Mouse (Mus musculus) midbrain, embryonic 16.5 days (tissue): ENCODE data around the gene Gm6525. TPM values are rescaled to one million over a fixed set of nuclear protein-coding genes. Genes with fewer than 3 reads are reported as not detected.

Experiments
- ATAC-seq: fragments of 200-750 bp; cut with Nextera tagmentation; 2 replicates; pipeline ENCODE4 v1.8.0; 2017; ENCODE audit warnings: moderate TSS enrichment
- H3K27ac ChIP-seq: fragments of 300-500 bp; sonication (generic); 2 replicates; pipeline ENCODE4 v1.5.1; 2014; ENCODE audit warnings: mild to moderate bottlenecking, low read length, mixed read lengths
- H3K27me3 ChIP-seq: fragments of 300-500 bp; sonication (generic); 2 replicates; pipeline ENCODE4 v1.6.1; 2014; ENCODE audit warnings: low read depth, low read length, mixed read lengths; ENCODE audit not compliant: control insufficient read depth, insufficient read depth
- H3K36me3 ChIP-seq: fragments of 300-500 bp; sonication (generic); 2 replicates; pipeline ENCODE4 v1.6.1; 2014; ENCODE audit warnings: mild to moderate bottlenecking, low read length, moderate library complexity, mixed read lengths; ENCODE audit not compliant: control insufficient read depth, insufficient read depth
- H3K4me1 ChIP-seq: fragments of 300-500 bp; sonication (generic); 2 replicates; pipeline ENCODE4 v1.6.1; 2014; ENCODE audit warnings: mild to moderate bottlenecking, low read length, mixed read lengths; ENCODE audit not compliant: control insufficient read depth, insufficient read depth
- H3K4me2 ChIP-seq: fragments of 300-500 bp; sonication (generic); 2 replicates; pipeline ENCODE4 v1.6.1; 2014; ENCODE audit warnings: mild to moderate bottlenecking, low read length, mixed read lengths
- H3K4me3 ChIP-seq: fragments of 300-500 bp; sonication (generic); 2 replicates; pipeline ENCODE4 v1.5.1; 2014; ENCODE audit warnings: low read depth, mild to moderate bottlenecking, low read length, moderate library complexity, mixed read lengths
- H3K9ac ChIP-seq: fragments of 300-500 bp; sonication (generic); 2 replicates; pipeline ENCODE4 v1.6.1; 2014; ENCODE audit warnings: low read depth, low read length, mixed read lengths
- H3K9me3 ChIP-seq: fragments of 300-500 bp; sonication (generic); replicated peaks from 2 replicates; pipeline ENCODE4 v1.6.1; 2014; ENCODE audit warnings: mild to moderate bottlenecking, low read length, mixed read lengths; ENCODE audit not compliant: control insufficient read depth, poor library complexity, severe bottlenecking
- WGBS: fragments of 180-500 bp; shearing (Covaris S2); extraction: QIAGEN DNeasy Blood & Tissue Kit; methylation state at CpG from one replicate; pipeline ENCODE4 v1.1.7; 2014; 5-methylcytosine and 5-hydroxymethylcytosine counted together
- polyA plus RNA-seq: library from polyadenylated mRNA; unstranded; fragments of >200 nt; fragmentation: Nextera tagmentation; extraction: Ambion mirVana; gene quantifications from 2 replicates; pipeline ENCODE4 v1.2.1, GENCODE M21; 2015

The Gm6525 gene
- polyA plus RNA-seq, 1 experiment from 2014 or later: 2.5 TPM

DNA sequence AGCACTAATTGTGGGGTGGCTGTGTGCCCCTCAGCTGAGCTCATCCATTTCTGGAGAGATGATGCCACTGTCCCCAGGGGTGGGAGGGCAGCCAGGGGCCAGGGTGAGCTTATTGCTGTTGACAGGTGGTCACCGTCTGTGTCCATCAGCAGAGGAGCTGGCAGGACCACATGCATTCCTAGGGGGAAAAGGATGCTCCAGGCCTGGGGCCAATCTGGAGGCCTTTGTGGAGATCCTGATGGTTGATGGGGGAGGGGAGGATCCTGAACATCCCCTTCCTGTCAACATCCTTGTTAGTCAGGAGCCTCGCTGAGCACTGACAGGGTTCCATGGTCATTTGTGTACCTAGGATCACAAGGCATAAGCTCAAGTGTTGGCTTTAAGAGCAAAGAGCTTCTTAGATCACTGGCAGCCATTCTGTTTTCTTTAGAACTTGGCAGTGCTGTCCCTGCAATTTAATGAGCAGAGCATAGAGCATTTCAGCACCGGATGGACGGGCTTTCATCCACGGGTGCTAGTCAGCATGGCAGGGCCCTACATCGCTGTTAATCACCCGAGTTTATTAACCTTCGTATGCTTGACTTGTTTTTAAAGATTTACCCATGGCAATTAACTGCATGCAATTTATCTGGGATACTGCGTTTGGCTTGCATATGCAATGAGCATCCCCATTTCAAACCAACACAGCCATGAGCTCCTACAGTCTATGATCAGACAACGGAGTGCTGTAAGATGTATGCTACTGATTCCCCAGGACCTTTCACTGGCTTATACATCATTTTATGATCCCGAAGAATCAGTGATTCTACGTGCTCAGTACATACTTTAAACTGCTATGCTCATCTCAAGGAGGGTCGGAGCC lies 26.9 kb downstream of the Gm6525 start:
- Histone ChIP-seq H3K27ac (peak overlapping the region; percentile 50; the same call in 1 of the 2 replicates), H3K27me3 (no peaks in the 10 kb centered on the region), H3K4me2 (no peak overlapping the region), H3K9ac (no peak overlapping the region), H3K4me1 (peaks cover 10% of the 10 kb centered on the region), H3K4me3 (no peak overlapping the region), H3K36me3 (peaks cover 12% of the 10 kb centered on the region), H3K9me3 (no peaks in the 10 kb centered on the region)
- WGBS: 50% methylated on average over 13 of the region's 13 CpGs
- peak; percentile 73 for ATAC-seq

DNA sequence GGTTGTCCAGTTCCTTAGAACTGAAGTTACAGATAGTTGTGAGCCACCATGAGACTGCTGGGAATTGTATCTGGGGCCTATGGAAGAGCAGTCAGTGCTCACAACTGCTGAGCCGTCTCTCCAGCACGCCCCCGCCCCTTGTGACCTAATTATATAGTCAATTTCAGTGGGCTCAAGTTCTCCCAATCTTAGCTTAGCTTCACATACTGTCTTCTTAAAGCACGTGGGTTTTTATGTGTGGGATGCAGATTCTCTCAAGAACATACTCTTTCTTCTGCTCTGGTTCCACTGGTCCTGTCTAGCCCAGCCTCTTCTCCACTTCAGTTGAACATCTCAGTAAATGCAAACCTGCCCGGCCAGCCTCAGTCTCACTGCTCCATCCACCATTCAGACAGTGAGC lies 30.7 kb downstream of the Gm6525 start:
- Histone ChIP-seq H3K4me2 (no peak overlapping the region), H3K9ac (no peak overlapping the region), H3K27me3 (no peaks in the 10 kb centered on the region), H3K27ac (no peak overlapping the region), H3K4me1 (peaks cover 10% of the 10 kb centered on the region), H3K4me3 (no peak overlapping the region), H3K36me3 (peaks cover 33% of the 10 kb centered on the region), H3K9me3 (no peaks in the 10 kb centered on the region)
- 80% methylated on average over 5 of the region's 5 CpGs for WGBS
- no peak for ATAC-seq

DNA sequence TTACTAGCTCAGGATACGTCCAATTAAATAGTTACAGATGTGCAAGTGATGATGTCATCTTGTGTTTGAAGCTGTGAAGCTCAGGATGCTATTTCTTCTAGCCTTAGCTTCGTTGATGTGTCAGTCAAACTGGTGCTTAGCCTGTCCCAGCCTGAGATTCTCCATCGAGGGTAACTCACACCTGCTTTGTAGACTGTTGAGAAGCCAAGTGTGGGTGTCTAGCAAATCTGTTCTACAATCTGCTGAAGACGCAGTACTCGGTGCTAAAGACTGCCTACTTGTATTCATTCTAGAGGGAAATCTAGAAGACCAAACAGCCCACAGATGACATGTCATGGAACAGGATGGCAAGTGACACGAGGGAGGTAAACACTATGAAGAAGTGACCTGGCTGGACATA lies 31.7 kb downstream of the Gm6525 start:
- no peaks in the 10 kb centered on the region for H3K27me3 ChIP-seq
- H3K4me2 ChIP-seq: no peak overlapping the region
- no peak for ATAC-seq
- peaks cover 34% of the 10 kb centered on the region for H3K36me3 ChIP-seq
- WGBS: 93% methylated on average over 6 of the region's 6 CpGs
- H3K9ac ChIP-seq: no peak overlapping the region
- no peaks in the 10 kb centered on the region for H3K9me3 ChIP-seq
- H3K4me1 ChIP-seq: peaks cover 6% of the 10 kb centered on the region
- no peak overlapping the region for H3K27ac ChIP-seq
- H3K4me3 ChIP-seq: no peak overlapping the region

DNA sequence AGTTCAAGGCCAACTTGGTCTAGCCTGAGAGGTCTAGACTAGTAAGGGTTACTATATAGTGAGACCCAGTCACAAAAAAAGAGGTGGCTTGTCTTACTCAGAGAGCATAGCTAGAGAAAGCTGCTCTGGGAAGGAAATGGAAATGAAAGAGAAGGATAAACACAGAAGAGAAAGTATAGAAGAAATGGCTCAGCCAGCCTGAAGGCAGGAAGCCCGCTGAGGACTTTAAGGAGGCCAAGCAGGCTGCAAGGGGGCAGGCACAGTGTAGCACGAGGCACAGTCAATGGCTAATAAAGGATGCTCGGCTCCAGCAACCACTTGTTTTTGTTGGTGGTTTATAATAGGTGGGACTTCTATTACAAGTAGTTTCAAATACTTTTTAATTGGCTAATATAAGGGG lies 32.2 kb downstream of the Gm6525 start:
- ATAC-seq: no peak
- WGBS: 79% methylated on average over 3 of the region's 3 CpGs
- no peak overlapping the region for H3K4me3 ChIP-seq
- H3K9ac ChIP-seq: no peak overlapping the region
- H3K9me3 ChIP-seq: no peaks in the 10 kb centered on the region
- H3K4me1 ChIP-seq: peaks cover 8% of the 10 kb centered on the region
- no peaks in the 10 kb centered on the region for H3K27me3 ChIP-seq
- H3K4me2 ChIP-seq: no peak overlapping the region
- peaks cover 34% of the 10 kb centered on the region for H3K36me3 ChIP-seq
- H3K27ac ChIP-seq: no peak overlapping the region

DNA sequence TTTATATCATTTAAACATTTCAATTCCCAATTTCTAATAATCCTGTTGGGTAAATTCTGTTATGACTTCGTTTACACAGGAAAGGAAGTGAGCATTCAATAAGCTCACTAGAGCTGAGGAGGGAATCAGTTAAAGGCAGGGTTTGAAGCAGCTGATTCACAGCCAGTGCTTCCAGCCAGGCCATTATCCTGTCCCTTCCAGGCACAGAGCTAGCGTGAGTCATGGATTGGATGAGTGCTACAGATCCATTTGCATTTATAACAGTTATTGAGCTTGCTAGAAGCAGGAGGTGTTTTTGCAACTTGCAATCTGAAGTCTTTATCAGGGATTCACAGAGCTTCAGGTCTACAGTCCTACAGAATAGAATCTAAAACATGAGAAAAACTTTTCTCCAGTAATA lies 33.5 kb downstream of the Gm6525 start:
- Histone ChIP-seq H3K27ac (no peak overlapping the region), H3K9ac (no peak overlapping the region)

DNA sequence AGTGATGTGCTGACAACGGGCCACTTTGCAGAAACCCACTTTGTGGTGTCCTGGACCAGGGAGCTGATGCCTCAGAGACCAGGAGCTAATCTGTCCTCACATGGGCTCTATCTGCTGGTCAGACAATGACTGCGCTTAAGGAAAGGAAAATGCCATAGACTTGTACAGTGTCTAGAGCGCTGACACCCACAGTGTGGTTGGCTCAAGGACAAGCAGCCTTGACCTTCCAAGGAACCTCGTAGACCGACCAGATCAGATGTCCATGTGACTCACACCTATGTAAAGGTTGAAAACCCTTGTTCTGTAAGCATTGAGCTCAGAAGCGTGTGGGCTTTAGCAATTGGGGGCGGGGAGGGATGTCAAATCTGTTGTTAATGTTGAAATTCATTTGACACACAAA lies 34.6 kb downstream of the Gm6525 start:
- Histone ChIP-seq H3K9ac (no peak overlapping the region), H3K9me3 (no peaks in the 10 kb centered on the region), H3K4me3 (no peak overlapping the region), H3K27ac (no peak overlapping the region), H3K36me3 (peaks cover 31% of the 10 kb centered on the region), H3K27me3 (no peaks in the 10 kb centered on the region), H3K4me1 (peaks cover 12% of the 10 kb centered on the region), H3K4me2 (no peak overlapping the region)
- 97% methylated on average over 7 of the region's 7 CpGs for WGBS
- ATAC-seq: no peak

More for the DNA sequence above, 33.5 kb downstream of the Gm6525 start:
- Histone ChIP-seq H3K9me3 (no peaks in the 10 kb centered on the region), H3K4me1 (peaks cover 9% of the 10 kb centered on the region), H3K4me3 (no peak overlapping the region), H3K36me3 (peaks cover 31% of the 10 kb centered on the region), H3K4me2 (no peak overlapping the region), H3K27me3 (no peaks in the 10 kb centered on the region)
- WGBS: 52% methylated on average over 2 of the region's 2 CpGs
- ATAC-seq: no peak

DNA sequence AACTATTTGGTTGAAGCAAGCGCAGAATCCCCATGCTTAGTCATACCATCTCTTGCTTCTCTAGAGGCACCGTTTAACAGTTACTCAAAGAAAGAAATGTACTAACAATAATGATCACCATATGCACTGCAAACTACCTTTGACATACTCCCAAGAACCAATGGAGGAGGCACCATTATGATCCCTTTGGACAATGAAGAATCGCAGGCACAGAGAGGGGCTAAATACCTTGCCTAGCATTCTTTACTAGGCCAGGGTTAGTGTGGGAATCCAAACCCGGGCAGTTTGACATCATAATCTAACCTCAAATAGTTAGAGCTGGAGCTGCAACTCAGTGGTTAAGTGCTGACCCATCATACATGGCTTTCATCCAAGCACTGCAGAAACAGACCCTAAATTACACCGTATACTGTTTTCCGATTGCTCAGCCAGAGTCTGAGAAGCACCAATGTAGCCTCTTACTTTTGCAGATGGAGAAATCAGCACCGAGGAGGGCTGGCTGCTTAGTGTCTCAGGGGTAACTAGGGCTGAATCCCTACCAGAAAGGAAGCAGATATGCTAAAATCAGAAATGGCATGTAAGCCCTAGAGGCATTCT lies 35.1 kb downstream of the Gm6525 start:
- Histone ChIP-seq H3K27me3 (no peaks in the 10 kb centered on the region), H3K9ac (no peak overlapping the region), H3K4me3 (no peak overlapping the region), H3K27ac (no peak overlapping the region), H3K4me2 (no peak overlapping the region), H3K4me1 (peaks cover 12% of the 10 kb centered on the region), H3K36me3 (peaks cover 29% of the 10 kb centered on the region), H3K9me3 (no peaks in the 10 kb centered on the region)
- WGBS: 89% methylated on average over 7 of the region's 7 CpGs
- no peak for ATAC-seq

DNA sequence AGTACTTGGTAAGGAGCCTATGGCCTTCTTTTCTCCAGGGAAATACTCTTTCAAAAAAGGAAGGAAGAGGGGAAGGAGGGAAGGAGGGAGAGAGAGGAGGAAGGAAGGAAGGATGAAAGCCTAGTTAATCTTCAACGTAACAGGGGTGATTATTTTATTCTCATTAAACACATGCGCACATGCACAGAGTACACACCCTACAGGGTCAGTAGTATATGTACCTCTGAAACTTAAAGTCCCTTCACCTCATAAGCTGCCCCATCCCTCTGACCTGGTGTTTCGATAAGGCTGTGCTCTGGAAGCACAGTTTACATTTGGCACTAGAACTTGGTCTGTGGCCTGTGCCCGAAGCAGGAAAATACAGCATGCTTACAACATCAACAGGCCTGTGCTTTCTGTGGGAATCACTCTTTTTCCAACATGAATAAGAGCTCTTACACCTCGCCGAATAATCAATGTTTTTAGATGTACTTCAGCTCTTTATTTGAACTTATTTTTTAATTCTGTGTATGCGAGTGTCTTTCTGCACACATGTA lies 37.5 kb downstream of the Gm6525 start:
- Histone ChIP-seq H3K9me3 (no peaks in the 10 kb centered on the region), H3K36me3 (peaks cover 17% of the 10 kb centered on the region), H3K4me3 (no peak overlapping the region), H3K27me3 (no peaks in the 10 kb centered on the region), H3K4me1 (peaks cover 36% of the 10 kb centered on the region), H3K9ac (no peak overlapping the region), H3K27ac (no peak overlapping the region), H3K4me2 (no peak overlapping the region)
- ATAC-seq: no peak
- WGBS: 76% methylated on average over 7 of the region's 7 CpGs

DNA sequence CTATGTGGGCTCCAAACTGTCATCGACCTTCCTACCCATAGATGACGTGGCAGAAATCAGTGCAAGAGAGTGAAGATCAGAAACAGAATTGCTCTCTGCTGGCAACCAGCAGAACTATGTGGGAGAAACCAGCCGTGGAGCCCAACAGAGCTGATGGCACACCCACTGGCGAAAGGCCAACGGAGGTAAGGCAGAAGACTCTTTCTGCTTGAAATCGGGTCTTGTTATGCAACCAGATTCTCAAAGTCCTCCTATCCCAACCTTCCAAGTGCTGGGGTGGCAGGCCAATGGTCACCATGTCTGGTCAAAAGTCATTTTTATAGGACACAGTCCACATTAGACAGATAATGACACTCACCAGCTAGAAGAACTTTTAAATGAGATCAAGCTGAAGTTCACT lies 40.6 kb downstream of the Gm6525 start:
- H3K27me3 ChIP-seq: no peaks in the 10 kb centered on the region
- no peaks in the 10 kb centered on the region for H3K9me3 ChIP-seq
- no peak for ATAC-seq
- no peak overlapping the region for H3K27ac ChIP-seq
- peaks cover 62% of the 10 kb centered on the region for H3K4me1 ChIP-seq
- H3K4me3 ChIP-seq: no peak overlapping the region
- no peak overlapping the region for H3K9ac ChIP-seq
- 79% methylated on average over 6 of the region's 6 CpGs for WGBS
- peaks cover 2% of the 10 kb centered on the region; the same call in 1 of the 2 replicates for H3K36me3 ChIP-seq
- peak overlapping the region; percentile 52; the same call in 1 of the 2 replicates for H3K4me2 ChIP-seq
